Mouse (Mus musculus): ENCODE measurements at regions not wholly inside any gene's neighbourhood (a gene's known extent, or its start where the extent isn't known, plus 50 kb on each side); places are given as distances from the start of the nearest gene placed in this dataset.

DNA sequence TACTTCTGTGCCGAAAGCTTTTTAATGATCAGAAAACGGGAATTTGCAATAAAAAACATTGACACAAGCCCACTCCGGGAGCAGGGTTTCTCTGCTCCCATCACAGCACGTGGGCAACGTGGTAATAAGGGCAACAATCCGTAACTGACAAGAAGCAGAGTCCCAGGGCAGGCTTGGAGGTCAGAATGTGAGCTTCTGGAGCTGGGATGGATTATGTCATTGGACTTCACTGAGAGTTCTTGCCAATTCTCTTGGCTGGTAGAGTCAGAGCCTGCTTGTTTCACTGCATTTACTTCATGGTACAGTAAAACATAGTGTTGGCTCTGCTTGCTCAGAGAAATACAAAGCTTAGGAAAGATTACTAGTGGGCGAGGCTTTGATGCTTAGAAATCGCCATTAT is 252.7 kb downstream of the Lmo4 start:
- ATAC-seq (replicated peaks; ENCODE audit: poor library complexity, severe bottlenecking) = no peak

DNA sequence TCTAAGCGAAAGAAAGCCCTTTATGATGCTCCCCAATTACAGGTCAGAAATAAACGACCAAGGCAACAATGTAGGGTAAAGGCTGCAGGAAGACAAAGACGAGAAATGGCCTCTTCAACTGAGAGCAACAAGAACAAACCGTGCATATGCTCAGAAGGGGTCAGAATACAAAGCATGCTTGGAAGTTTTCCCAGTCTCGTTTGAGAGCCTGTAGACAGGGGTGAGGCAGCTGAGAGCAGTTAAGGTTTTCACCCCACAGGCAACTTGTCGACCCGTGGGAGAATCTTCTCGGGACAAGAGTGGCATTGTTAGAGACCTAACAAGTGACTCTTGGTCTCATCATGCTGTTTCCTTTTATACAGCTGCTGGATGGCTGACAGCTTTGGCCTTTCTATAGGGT is 255.4 kb downstream of the Lmo4 start:
- no peak for ATAC-seq (replicated peaks; ENCODE audit: poor library complexity, severe bottlenecking)

DNA sequence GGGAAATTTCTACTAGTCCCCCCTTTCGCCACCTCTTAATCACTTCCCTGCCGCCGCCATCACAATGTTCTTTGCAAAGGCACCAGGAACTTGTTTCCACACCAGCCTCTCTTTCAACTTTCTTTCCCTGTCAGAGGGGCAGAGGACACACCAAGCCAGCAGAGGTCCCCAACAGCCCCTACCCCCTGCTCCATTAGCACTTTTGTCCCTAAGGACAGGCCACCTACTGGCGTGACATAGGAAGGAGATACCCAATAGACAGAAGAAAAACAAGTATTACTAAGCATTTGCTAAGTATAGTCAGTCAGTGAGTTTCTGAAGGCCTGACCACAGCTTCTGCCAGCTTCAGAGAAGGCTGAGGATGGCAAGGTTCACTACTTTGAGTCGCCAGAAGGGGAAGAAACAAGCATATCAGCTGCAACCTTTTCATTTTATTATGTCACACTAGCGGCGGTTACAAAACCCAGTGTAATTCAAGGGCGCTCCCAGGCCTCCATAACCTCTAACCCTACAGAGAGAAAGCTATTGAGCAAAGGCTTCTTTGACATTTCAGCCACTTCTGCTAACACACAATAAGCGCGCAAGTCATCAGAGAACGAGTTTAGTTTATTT is 255.9 kb downstream of the Lmo4 start:
- ATAC-seq (replicated peaks; ENCODE audit: poor library complexity, severe bottlenecking) = peak; percentile 95

DNA sequence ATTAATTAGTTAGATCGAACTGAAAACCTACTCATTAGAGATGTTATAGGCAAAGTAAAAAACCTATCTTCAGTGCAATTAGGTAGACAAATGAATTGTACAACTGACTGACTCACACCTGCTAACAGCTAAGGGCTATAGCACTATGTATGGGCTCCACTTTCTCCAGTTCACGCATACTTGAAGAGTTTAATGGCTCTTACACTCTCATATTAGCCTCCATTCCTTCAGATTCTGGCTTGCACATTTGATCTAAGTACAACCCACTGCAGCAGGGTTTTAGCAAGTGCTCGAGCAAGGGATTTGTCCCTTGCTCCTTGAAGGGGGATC is 257.1 kb downstream of the Lmo4 start:
- no peak for ATAC-seq (replicated peaks; ENCODE audit: poor library complexity, severe bottlenecking)

DNA sequence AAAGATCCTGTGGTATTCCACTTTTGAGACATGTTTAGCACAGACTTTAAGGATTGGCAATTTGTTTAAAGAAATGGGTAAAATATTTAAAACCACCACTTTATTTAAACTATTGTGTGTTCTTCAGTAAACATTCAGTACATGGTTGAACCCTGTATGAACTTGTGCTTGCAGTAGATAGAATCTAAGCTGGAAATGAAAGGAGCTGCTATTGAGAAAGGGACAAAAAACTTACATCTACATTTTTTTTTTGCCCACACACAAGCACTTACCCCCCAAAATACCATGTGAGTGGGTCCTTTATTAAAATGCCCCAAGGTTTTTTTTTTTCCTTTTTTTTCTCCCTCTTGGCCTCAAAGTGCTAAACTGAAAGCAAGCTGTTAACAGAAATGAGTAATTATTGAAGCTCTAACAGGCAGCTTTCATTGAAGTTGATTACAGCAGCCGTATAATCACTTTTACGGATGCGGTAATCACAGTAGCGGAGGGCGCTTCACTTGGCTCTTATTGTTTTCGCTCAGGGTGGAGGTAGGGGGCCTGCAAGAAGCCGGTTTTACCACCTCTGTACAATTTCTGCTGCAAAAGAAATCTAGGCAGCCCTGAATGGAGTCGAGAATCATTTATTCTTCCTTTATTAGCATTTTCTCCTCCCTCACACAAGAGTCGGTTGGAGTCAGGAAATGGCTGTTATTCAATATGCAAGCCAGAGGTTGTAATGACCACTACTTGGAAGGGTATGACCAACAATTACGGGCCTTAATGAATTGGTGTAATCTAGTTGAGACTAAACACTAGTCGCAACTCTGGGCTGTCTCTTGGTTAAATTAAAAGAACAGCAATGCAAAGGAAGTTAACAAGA is 257.7 kb downstream of the Lmo4 start:
- no peak for ATAC-seq (replicated peaks; ENCODE audit: poor library complexity, severe bottlenecking)

DNA sequence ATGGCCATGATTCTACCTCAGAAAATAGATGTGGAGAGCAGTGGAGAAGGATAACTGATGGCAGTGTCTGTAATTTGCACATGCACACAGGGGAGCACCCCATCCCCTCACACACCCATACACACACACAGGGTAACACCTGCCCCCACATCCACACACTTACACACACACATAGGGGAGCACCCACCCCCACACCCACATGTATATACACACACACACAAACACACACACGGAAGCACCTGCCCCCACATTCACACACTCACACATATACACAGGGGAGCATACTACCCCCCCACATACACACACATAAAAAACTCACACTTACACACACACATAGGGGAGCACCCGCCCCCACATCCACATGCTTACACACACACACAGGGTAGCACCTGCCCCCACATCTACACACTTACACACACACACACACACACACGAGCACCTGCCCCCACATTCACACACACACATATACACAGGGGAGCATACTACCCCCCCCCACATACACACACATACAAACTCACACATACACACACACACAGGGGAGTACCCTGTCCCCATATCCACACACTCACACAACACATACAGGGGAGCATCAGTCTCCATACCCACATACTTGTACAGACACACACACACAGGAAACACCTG is 265.8 kb downstream of the Lmo4 start:
- ATAC-seq (replicated peaks; ENCODE audit: poor library complexity, severe bottlenecking) = no peak

DNA sequence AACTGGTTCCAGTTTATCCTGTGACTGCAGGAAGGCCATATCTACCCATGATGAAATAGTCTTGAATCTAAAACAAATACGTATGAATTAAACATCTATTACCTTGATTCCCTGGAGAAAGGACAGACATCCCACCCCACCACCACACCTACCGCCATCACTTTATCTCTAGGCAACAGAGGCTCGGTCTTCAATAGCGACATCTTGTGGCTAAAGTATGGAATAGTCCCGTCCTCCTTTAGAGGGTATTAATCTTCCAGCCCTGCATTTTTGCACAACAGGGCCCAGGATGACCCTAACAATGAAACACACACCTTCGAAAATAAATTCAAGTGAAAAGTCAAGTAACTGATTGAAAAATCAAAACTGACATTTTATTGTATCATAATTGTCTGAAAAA is 279.7 kb downstream of the Lmo4 start:
- peak; percentile 67 for ATAC-seq (replicated peaks; ENCODE audit: poor library complexity, severe bottlenecking)

DNA sequence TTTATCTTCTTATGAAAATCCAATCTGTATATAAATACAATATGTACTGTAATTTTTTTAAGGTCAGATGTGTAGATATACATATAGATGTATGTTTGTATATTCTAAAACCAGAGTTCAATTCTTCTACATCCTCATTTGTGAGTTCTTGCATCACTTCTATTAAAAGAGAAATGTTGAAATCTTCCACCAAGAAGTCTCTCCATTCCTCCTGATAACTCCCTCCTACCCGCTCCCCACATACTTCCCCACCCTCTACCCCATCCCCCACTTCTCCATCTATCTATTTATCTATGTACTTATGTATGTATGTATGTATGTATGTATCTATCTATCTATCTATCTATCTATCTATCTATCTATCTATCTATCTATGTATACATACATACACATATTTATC is 285.3 kb downstream of the Lmo4 start:
- peak; percentile 95 for ATAC-seq (replicated peaks; ENCODE audit: poor library complexity, severe bottlenecking)

DNA sequence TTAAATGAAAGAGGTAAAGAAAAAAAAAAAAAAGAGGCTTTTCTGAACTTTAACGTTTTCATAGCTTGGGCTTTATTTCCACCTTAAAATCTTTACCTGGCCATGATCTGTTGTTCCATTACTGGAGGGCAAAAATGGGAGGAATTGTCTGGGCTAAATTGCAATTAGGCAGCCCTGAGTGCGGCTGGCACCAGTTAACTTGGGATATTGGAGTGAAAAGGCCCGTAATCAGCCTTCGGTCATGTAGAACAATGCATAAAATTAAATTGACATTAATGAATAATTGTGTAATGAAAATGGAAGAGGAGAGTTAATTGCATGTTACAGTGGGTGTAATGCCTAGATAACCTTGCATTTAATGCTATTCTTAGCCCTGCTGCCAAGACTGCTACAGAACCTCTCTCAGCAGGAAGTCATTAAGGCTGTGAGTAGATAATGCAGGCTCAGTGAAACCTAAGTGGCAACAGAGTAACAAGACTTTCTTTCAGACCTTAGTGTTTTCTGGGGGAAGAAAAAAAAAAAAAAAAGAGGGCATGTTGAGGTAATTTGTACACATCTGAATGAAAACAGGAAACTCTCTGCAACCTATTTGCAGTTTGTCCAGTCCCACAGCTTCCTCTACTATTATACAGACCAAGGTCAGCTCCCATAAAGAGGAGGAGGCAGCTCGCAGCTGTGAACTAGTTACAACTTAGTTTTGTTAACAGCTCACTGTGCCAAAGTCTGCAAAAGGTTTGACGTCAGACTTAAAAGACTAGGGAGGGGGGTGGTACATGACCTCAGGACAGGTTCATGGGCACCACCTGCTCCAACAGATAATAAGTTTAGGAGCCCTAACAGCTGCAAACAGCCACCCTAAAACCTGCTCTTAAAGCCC is 290.4 kb downstream of the Lmo4 start:
- ATAC-seq (replicated peaks; ENCODE audit: poor library complexity, severe bottlenecking) = peak; percentile 65

DNA sequence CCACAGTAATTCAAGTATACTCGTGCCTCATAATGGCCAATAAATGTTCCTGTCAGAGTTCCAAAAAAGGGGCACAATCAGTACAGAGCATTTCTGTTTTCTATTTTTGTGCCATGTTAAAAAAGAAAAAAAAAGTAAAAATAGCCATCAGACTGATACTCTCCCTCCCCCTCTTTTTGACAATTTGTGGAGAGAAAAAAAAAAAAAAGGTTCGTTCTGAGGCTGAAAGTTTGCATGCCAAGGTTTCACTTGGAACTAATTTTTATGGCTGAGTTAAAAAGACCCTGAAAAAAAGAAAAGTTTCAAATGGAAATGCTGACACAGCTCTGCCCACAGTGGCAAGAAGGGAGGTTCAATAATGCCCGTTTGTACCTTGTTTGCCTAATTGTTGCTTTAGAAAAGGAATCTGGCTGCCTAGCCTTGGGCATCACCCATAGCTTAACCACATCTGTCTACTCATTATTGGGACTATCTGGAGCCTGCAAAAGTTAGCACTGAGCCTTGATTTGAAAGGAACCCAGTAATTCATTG is 291.9 kb downstream of the Lmo4 start:
- ATAC-seq (replicated peaks; ENCODE audit: poor library complexity, severe bottlenecking) = no peak

DNA sequence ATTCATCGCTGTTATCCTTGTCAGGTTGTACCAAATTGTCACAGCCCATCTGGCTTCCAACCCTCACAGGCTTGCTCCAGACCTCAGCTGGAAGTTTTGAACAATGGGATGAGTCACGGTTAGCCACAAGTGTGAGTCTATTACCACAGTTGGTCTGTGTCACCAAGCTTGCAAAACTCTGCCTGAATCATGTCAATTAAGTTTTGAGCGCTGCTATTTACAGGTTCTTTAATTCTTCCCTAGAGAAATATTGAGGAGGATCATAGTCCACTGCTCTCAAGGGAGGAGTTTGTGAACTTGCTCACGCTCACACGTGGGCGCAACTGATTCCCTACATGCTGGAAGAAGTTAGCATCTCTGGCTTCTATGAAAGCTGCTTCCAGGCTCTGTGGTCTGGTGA is 292.6 kb downstream of the Lmo4 start:
- ATAC-seq (replicated peaks; ENCODE audit: poor library complexity, severe bottlenecking) = peak; percentile 88

DNA sequence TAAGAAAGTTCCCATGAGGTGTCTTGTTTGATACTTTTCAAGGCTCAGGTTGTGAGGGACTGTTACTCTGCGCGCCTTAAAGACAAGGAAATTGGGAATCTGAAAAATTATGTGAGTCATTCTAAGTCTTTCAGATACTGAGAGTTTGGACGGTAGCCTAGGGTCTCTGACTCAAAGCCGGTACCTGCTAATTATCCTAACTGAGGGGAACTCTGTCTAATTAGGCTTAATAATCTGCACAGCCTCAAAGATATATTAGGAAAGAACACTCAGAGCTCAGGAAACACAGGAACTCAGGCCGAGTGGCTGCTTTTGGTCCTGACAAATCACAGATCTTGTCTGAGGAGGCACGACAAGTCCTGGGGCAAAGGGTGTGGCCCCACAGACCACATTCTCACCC is 295.7 kb downstream of the Lmo4 start:
- ATAC-seq (replicated peaks; ENCODE audit: poor library complexity, severe bottlenecking) = no peak

DNA sequence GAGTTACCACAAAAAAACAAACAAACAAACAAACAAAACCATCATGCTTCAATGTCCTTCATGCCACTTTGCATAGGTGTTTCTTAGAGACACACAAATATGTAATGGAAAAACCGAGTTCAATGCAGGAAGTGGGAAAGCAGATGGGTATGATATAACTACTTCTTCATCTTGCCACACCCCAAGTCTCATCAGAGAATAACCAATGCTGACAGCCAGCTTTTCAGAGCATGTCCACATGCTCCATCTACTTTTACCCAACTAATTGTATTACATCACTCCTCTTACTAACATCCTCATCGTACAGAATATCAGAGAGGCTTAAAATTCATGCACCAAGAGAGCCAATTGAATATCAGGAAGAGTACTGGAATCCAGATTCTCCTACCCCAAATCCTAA is 301.6 kb downstream of the Lmo4 start:
- peak; percentile 90 for ATAC-seq (replicated peaks; ENCODE audit: poor library complexity, severe bottlenecking)

DNA sequence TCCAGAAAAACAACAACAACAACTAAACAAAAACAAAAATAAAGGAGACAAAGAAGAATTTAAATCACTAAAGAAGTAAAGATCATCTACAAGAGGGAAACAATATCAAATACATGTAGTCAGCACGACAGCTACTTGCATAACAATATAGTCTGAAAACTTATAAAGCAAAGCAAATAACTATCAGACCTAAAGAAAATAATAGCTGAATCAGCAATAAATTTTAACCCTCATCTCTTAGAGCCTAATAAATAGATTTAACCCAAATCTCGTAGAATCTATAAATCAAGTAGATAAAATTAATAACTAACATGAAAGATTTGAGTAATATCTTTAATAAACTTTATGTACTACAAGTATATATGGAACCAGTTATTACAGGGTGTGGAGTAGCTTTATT is 324.2 kb downstream of the Lmo4 start:
- ATAC-seq (replicated peaks; ENCODE audit: poor library complexity, severe bottlenecking) = no peak

DNA sequence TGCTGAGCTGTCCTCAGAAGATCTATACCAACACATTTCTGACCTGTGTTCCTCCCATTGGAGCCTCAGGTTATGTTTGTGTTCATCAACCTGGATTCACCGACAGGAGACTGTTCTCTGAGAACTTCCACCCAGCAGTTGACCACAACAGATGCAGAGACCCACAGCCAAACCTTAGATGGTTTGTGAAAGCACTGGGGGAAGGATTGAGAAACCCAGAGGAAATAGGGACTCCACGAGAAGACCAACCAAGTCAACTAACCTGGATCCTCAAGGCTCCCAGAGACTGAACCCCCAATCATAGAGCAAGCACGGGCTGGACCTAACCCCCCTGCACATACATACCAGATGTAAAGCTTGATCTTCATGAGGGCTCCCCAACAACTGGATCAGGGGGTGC is 331.1 kb downstream of the Lmo4 start:
- peak; percentile 78 for ATAC-seq (replicated peaks; ENCODE audit: poor library complexity, severe bottlenecking)

DNA sequence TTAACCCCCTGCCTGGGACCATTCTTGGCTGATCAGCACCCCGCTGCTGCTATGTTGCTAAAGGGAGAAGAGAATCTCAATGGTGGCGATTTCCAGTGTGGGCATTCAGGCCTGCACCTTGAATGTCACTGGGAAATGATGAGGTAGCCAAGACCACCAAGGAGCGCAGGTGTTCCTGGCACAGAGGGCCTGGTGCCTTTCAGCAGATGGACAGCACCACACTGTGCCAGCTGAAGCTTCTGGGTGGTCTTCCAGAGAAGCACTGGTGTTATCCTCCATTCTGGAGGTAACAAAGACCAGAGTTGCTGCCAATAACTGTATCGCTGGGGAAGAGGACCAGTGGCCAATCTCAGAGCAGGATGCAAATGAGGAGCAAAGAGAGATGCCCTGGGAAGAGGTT is 338.5 kb downstream of the Lmo4 start:
- no peak for ATAC-seq (replicated peaks; ENCODE audit: poor library complexity, severe bottlenecking)

DNA sequence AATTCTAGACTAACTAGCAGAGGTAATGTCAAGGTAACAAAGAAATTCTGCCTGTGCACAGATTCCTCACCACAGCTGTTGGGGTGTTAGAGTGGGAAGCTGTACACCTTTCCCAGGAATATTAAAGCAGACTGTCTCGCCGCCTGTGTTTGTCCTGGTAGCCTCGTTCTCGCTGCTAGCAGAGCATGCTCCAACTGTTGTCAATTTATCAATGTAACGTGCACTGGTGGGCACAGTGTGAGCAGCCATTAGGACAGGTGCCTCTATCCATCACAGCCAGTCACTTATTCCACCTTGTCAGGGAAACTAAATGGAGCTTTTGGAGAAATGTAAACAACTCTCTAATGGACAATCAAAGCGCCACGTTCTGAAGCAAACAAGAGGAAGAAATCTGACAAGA is 339.4 kb downstream of the Lmo4 start:
- no peak for ATAC-seq (replicated peaks; ENCODE audit: poor library complexity, severe bottlenecking)

DNA sequence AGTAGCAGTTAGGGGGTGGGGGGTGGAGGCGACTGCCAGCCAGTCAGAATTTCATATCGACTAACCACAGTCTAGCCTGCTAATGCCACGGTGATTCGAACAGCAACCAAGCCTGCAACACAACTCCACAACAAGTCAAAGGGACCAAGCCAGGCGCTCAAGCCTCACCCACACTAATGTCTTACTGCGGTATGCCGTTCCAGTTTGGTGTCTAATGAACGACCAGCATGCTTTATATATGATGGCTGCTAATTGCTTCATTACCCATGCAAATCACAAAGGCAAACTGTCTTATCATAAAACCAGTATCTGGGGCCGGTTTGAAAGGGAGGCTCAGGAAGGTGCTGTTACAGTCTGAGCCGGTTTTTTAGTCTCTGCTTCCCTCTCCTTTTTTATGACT is 340.5 kb downstream of the Lmo4 start:
- no peak for ATAC-seq (replicated peaks; ENCODE audit: poor library complexity, severe bottlenecking)

DNA sequence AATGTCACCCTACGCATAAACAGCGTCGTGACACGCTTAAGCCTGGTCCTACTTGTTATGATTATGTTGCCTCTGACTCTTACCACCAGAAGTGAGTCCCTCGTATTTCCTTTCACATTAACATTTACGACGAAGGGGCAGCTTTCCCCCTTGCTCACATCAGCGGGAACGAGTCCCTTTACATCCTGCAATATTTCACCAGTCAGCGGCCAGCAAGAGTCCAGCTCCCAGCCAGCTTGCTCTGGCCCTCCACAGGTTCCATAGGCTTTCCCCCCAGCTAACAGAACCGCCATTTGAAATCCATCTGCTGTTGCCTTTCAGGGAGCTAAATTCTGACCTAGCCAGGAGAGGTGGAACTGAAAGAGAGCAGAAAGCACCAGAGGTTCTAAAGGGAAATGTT is 342.5 kb downstream of the Lmo4 start:
- ATAC-seq (replicated peaks; ENCODE audit: poor library complexity, severe bottlenecking) = no peak

DNA sequence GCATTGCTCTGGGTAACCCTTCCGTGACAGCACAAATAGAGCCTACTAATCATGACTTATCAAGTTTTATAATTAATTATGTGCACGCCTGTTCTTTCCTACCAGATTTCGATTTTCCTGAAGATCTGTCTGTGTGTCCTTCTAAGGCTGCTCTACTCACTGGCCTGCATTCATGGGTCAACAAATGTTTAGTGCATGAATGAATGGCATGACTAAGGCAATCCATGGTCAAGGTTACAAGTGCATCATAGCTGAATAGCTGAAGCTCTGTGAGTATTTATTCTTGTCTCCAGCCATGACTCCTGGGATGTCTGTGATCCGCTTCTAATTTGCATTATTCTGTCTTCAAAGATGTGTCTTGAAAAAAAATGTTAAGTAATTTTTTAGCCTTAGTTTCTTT is 343.2 kb downstream of the Lmo4 start:
- no peak for ATAC-seq (replicated peaks; ENCODE audit: poor library complexity, severe bottlenecking)

All from granulocyte monocyte progenitor cell, adult 5-6 weeks (primary cell).